Mouse (Mus musculus) kidney, postnatal 0 days (tissue): ENCODE results near the gene Il11. TPM values are rescaled to one million over a fixed set of nuclear protein-coding genes. Genes with fewer than 3 reads are reported as not detected.
"Not testable (repeated sequence)": the region's sequence is repeated elsewhere in the genome, so short reads cannot be mapped to it uniquely, and the experiment has no call there.

Experiments used
- ATAC-seq: fragments of 200-750 bp; cut with Nextera tagmentation; replicated peaks from 2 replicates; pipeline ENCODE4 v1.8.0; 2017; ENCODE audit warnings: low read depth, moderate number of reproducible peaks, moderate TSS enrichment, moderate library complexity; ENCODE audit not compliant: low FRiP score
- DNase-seq: peaks from one replicate; pipeline ENCODE4 v3.0.0-alpha.2; 2016; ENCODE audit warnings: low spot score
- H3K27ac ChIP-seq: fragments of 300-500 bp; sonication (generic); 2 replicates; pipeline ENCODE4 v1.5.1; 2014; ENCODE audit warnings: mild to moderate bottlenecking
- H3K27me3 ChIP-seq: fragments of 300-500 bp; sonication (generic); 2 replicates; pipeline ENCODE4 v1.6.1; 2014; ENCODE audit warnings: low read length, mixed read lengths; ENCODE audit not compliant: insufficient read depth
- H3K36me3 ChIP-seq: fragments of 300-500 bp; sonication (generic); 2 replicates; pipeline ENCODE4 v1.6.1; 2014; ENCODE audit warnings: low read length, mixed read lengths; ENCODE audit not compliant: insufficient read depth
- H3K4me1 ChIP-seq: fragments of 300-500 bp; sonication (generic); replicated peaks from 2 replicates; pipeline ENCODE4 v1.6.1; 2014; ENCODE audit warnings: antibody characterized with exemption, low read length, mixed read lengths; ENCODE audit not compliant: insufficient read depth
- H3K4me2 ChIP-seq: fragments of 300-500 bp; sonication (generic); 2 replicates; pipeline ENCODE4 v1.6.1; 2014; ENCODE audit warnings: mild to moderate bottlenecking, low read length, moderate library complexity, mixed read lengths
- H3K4me3 ChIP-seq: fragments of 300-500 bp; sonication (generic); replicated peaks from 2 replicates; pipeline ENCODE4 v1.5.1; 2014; ENCODE audit warnings: low read depth, low read length
- H3K9ac ChIP-seq: fragments of 300-500 bp; sonication (generic); 2 replicates; pipeline ENCODE4 v1.6.1; 2014; ENCODE audit warnings: low read depth, low read length
- H3K9me3 ChIP-seq: fragments of 300-500 bp; sonication (generic); replicated peaks from 2 replicates; pipeline ENCODE4 v1.6.1; 2016; ENCODE audit warnings: low read length, inconsistent platforms, mixed read lengths
- CTCF ChIP-seq: IDR thresholded peaks from 2 replicates; pipeline ENCODE4 v1.5.1; 2016; ENCODE audit warnings: antibody characterized with exemption, low read depth, mild to moderate bottlenecking, moderate library complexity
- WGBS: fragments of 180-500 bp; shearing (Covaris S2); extraction: QIAGEN DNeasy Blood & Tissue Kit; methylation state at CpG from one replicate; pipeline ENCODE4 v1.1.7; 2014; 5-methylcytosine and 5-hydroxymethylcytosine counted together
- polyA plus RNA-seq: library from polyadenylated mRNA; unstranded; fragments of >200 nt; fragmentation: Nextera tagmentation; extraction: Ambion mirVana; gene quantifications from 2 replicates; pipeline ENCODE4 v1.2.1, GENCODE M21; 2015

Il11 gene
- 0.14 and 0.20 TPM in 2 replicates for polyA plus RNA-seq

GRCm38 (mm10) chr7:4782759-4783158 is at the start of gene Il11, which contains the start of gene Tmem190:
TSS of gene Il11 (minus strand) at chr7:4782859.
TSS of gene Tmem190 (plus strand) at chr7:4782937.
- no peak within 1 kb of the TSS for H3K4me3 ChIP-seq
- DNase-seq (no peak), ATAC-seq (no peak)
- no peaks in the 10 kb centered on the region for H3K36me3 ChIP-seq
- H3K4me1 ChIP-seq = no peaks in the 10 kb centered on the region; the same call in 1 of the 2 replicates
- no peaks in the 10 kb centered on the region for H3K9me3 ChIP-seq
- H3K4me2 ChIP-seq = no peak within 1 kb of the TSS
- no peak within 1 kb of the TSS for H3K27ac ChIP-seq
- no peak within 1 kb of the TSS for H3K9ac ChIP-seq
- TF ChIP-seq CTCF = no peak
- 0 out of 2 replicates have a peak, but pooled peaks cover 2% of the 10 kb centered on the region for H3K27me3 ChIP-seq
- 80% methylated on average over 2 of the region's 2 CpGs for WGBS

- WGBS = 6% methylated on average over 12 of the region's 12 CpGs
- TF ChIP-seq CTCF = no peak
- no peak for DNase-seq
- Histone ChIP-seq H3K4me3 (no peak overlapping the region), H3K4me1 (no peaks in the 10 kb centered on the region), H3K9ac (no peak overlapping the region), H3K27ac (no peak overlapping the region), H3K9me3 (no peaks in the 10 kb centered on the region), H3K4me2 (no peak overlapping the region), H3K27me3 (peaks cover 9% of the 10 kb centered on the region; the same call in 1 of the 2 replicates), H3K36me3 (no peaks in the 10 kb centered on the region)
- ATAC-seq = no peak
Observed at GRCm38 (mm10) chr7:4830476-4830875, 47.8 kb upstream of the Il11 start.

GRCm38 (mm10) chr7:4825365-4825764 is 42.7 kb upstream of the Il11 start:
- Histone ChIP-seq H3K9ac (no peak overlapping the region), H3K27ac (no peak overlapping the region), H3K9me3 (no peaks in the 10 kb centered on the region), H3K36me3 (no peaks in the 10 kb centered on the region), H3K4me3 (no peak overlapping the region), H3K27me3 (no peaks in the 10 kb centered on the region), H3K4me1 (no peaks in the 10 kb centered on the region), H3K4me2 (no peak overlapping the region)
- ATAC-seq = no peak
- no peak for TF ChIP-seq CTCF
- WGBS = 47% methylated on average over 4 of the region's 4 CpGs
- DNase-seq = no peak

GRCm38 (mm10) chr7:4822162-4822907 is 39.7 kb upstream of the Il11 start:
- H3K36me3 ChIP-seq = no peaks in the 10 kb centered on the region
- TF ChIP-seq CTCF = no peak
- 51% methylated on average over 6 of the region's 6 CpGs for WGBS
- no peak overlapping the region for H3K4me2 ChIP-seq
- ATAC-seq (peak; percentile 74), DNase-seq (peak; percentile 40)
- no peaks in the 10 kb centered on the region for H3K27me3 ChIP-seq
- no peak overlapping the region for H3K4me3 ChIP-seq
- no peaks in the 10 kb centered on the region for H3K9me3 ChIP-seq
- peak overlapping the region; percentile 37; the same call in 1 of the 2 replicates for H3K27ac ChIP-seq
- no peak overlapping the region for H3K9ac ChIP-seq
- no peaks in the 10 kb centered on the region for H3K4me1 ChIP-seq

- H3K4me2 ChIP-seq = no peak overlapping the region
- H3K9me3 ChIP-seq = no peaks in the 10 kb centered on the region
- H3K27ac ChIP-seq = no peak overlapping the region
- H3K36me3 ChIP-seq = no peaks in the 10 kb centered on the region
- H3K9ac ChIP-seq = no peak overlapping the region
- H3K4me3 ChIP-seq = no peak overlapping the region
- DNase-seq (no peak), ATAC-seq (no peak)
- 83% methylated on average over 4 of the region's 4 CpGs for WGBS
- no peak for TF ChIP-seq CTCF
- no peaks in the 10 kb centered on the region for H3K4me1 ChIP-seq
- H3K27me3 ChIP-seq = no peaks in the 10 kb centered on the region
Observed at GRCm38 (mm10) chr7:4821690-4822089, 39.0 kb upstream of the Il11 start.

- H3K27ac ChIP-seq, H3K36me3 ChIP-seq, DNase-seq, H3K9ac ChIP-seq, H3K9me3 ChIP-seq, H3K4me2 ChIP-seq, H3K27me3 ChIP-seq, H3K4me3 ChIP-seq, ATAC-seq, H3K4me1 ChIP-seq: not testable (repeated sequence)
- 90% methylated on average over 7 of the region's 7 CpGs for WGBS
Observed at GRCm38 (mm10) chr7:4820925-4821324, 38.3 kb upstream of the Il11 start.
